ENCODE assay signal across 15 mouse cellular contexts in genomic region chr1:128013698-128014386, GRCm38 (mm10).
A peak's percentile ranks its signal among the peaks of the same experiment; 100 is the strongest.
DNase-seq lines count a peak whose midpoint lies in the region; ATAC-seq and TF ChIP-seq lines count a peak whose summit lies in the region.
"Had no signal": no experiment of that assay in that cellular context is flagged by ENCODE, and none has a peak within 500 bp of the region (broad histone marks: within the 10 kb centered on the region; RNA-seq: fewer than 3 reads in every experiment).

No protein-coding gene starts in this region.

- no peaks in the 10 kb centered on the region for H3K27me3 ChIP-seq in G1E (ENCODE audit: insufficient read depth, low read length)
- no peaks in the 10 kb centered on the region for H3K27me3 ChIP-seq in liver, postnatal 0 days (ENCODE audit: insufficient read depth, low read length)
- no peaks in the 10 kb centered on the region for H3K27me3 ChIP-seq in forebrain, embryonic 10.5 days (ENCODE audit: poor library complexity, severe bottlenecking)
- H3K27me3 ChIP-seq: neural tube, embryonic 13.5 days; stomach, embryonic 15.5 days had no signal

- peak; percentile 62 for ATAC-seq in G1E (ENCODE audit: extremely low read depth, insufficient number of reproducible peaks, low FRiP score, poor library complexity, severe bottlenecking)
- peak; percentile 43 for ATAC-seq in common myeloid progenitor, adult 5-6 weeks (replicated peaks; ENCODE audit: low read depth, poor library complexity, severe bottlenecking)
- peak; percentile 59 for ATAC-seq in liver, postnatal 0 days
- ATAC-seq: hindbrain, embryonic 16.5 days had no signal

- H3K36me3 ChIP-seq in G1E (replicated peaks) = peaks cover 22% of the 10 kb centered on the region
- H3K36me3 ChIP-seq in liver, postnatal 0 days (replicated peaks; ENCODE audit: insufficient read depth, low read length) = no peaks in the 10 kb centered on the region
- H3K36me3 ChIP-seq in forebrain, embryonic 10.5 days (replicated peaks) = peaks cover 25% of the 10 kb centered on the region
- H3K36me3 ChIP-seq: neural tube, embryonic 13.5 days; stomach, embryonic 15.5 days had no signal

- WGBS in liver, postnatal 0 days (ENCODE audit: insufficient replicate concordance) = 49% methylated on average over 4 of the region's 4 CpGs
- WGBS in forebrain, embryonic 10.5 days = 89% methylated on average over 4 of the region's 4 CpGs

- no peak overlapping the region for H3K27ac ChIP-seq in liver, postnatal 0 days (ENCODE audit: low read depth)
- H3K27ac ChIP-seq in forebrain, embryonic 10.5 days = no peak overlapping the region
- H3K27ac ChIP-seq: neural tube, embryonic 13.5 days; stomach, embryonic 15.5 days had no signal

- no peak overlapping the region for H3K4me3 ChIP-seq in G1E (ENCODE audit: low read depth, low read length)
- H3K4me3 ChIP-seq in liver, postnatal 0 days (ENCODE audit: low read depth, low read length) = no peak overlapping the region
- H3K4me3 ChIP-seq in forebrain, embryonic 10.5 days = no peak overlapping the region
- H3K4me3 ChIP-seq: neural tube, embryonic 13.5 days; stomach, embryonic 15.5 days had no signal

- H3K4me1 ChIP-seq in G1E (ENCODE audit: insufficient read depth, low read depth, low read length) = peaks cover 17% of the 10 kb centered on the region
- H3K4me1 ChIP-seq in liver, postnatal 0 days (ENCODE audit: insufficient read depth) = no peaks in the 10 kb centered on the region
- H3K4me1 ChIP-seq in forebrain, embryonic 10.5 days = peaks cover 7% of the 10 kb centered on the region; the same call in 1 of the 2 replicates
- H3K4me1 ChIP-seq: neural tube, embryonic 13.5 days; stomach, embryonic 15.5 days had no signal

- no peak overlapping the region for H3K9ac ChIP-seq in liver, postnatal 0 days (replicated peaks)
- H3K9ac ChIP-seq: neural tube, embryonic 13.5 days; stomach, embryonic 15.5 days had no signal

- DNase-seq in heart, adult 9 months (ENCODE audit: low spot score in 2 of 2) = peak; percentile 12 to 43
- DNase-seq in heart, postnatal 4 days = no peak
- no peak for DNase-seq in G1E (ENCODE audit: low spot score)
- DNase-seq in liver, postnatal 0 days = no peak
- no peak for DNase-seq in adrenal gland, adult 8-10 months
- no peak for DNase-seq in forebrain, embryonic 10.5 days (ENCODE audit: extremely low spot score, low spot score)
- no peak for DNase-seq in right cerebral cortex, postnatal 36 days (ENCODE audit: low spot score in 2 of 2)
- DNase-seq: adrenal gland, postnatal 14 days; cerebellum, postnatal 14 days; kidney, adult 11 months; kidney, postnatal 36 days had no signal

- H3K9me3 ChIP-seq in G1E (replicated peaks) = no peaks in the 10 kb centered on the region
- H3K9me3 ChIP-seq in liver, postnatal 0 days (ENCODE audit: low read length) = no peaks in the 10 kb centered on the region
- H3K9me3 ChIP-seq in forebrain, embryonic 10.5 days = no peaks in the 10 kb centered on the region
- H3K9me3 ChIP-seq: neural tube, embryonic 13.5 days; stomach, embryonic 15.5 days had no signal

- 0 out of 2 replicates have a peak, but pooled peaks have one; percentile 34 for TF ChIP-seq EP300 in liver, postnatal 0 days (IDR thresholded peaks at IDR 0.05; ENCODE audit: low read depth)

- no peak overlapping the region for H3K4me2 ChIP-seq in liver, postnatal 0 days (ENCODE audit: low read depth, low read length)
- H3K4me2 ChIP-seq: neural tube, embryonic 13.5 days; stomach, embryonic 15.5 days had no signal

- TF ChIP-seq CTCF in G1E (IDR thresholded peaks at IDR 0.05; ENCODE audit: low read depth, low read length) = no peak
- no peak for TF ChIP-seq CTCF in liver, postnatal 0 days (IDR thresholded peaks at IDR 0.05; ENCODE audit: low read depth)

Comparison
In these comparisons a context has a peak if more than half of its experiments do, and no peak if none do; other contexts are left out.
1. DNase-seq: peak in heart, adult 9 months (2 of 2); none in heart, postnatal 4 days (single experiment), G1E (single experiment), liver, postnatal 0 days (single experiment), adrenal gland, adult 8-10 months (single experiment), forebrain, embryonic 10.5 days (single experiment) and right cerebral cortex, postnatal 36 days (0 of 2).
2. Peak in every context shown above with its lines, with median percentiles within 50 percentile points of each other: ATAC-seq.